Mouse (Mus musculus): ENCODE results near the gene Dennd2a.

DNA sequence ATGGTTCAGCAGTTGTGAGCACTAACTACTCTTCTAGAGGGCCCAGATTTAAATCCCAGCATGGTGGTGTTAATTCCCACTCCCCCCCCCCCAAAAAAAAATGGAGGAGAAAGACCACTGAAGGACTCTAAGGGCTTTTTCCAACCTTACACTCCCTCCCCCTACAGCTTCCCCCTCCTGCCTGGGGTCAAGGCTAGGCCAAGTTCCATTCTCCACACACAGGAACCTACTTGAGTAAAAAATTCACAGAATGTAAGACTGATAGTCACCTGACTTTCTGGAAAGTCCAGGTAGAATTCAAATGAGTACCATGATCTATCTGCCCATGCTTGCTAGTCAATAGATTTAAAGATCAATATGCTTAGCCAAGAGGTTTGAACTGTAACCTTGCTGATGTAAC is 117.5 kb downstream of the Dennd2a start:
- TF ChIP-seq CTCF (IDR thresholded peaks at IDR 0.05; ENCODE audit: low read depth, low read length), result no peak
- TF ChIP-seq POLR2A (IDR thresholded peaks at IDR 0.05; ENCODE audit: borderline replicate concordance, low read depth, low read length), result no peak
